Mouse (Mus musculus) embryonic stem cell, embryonic (primary cell): ENCODE measurements around the gene Tfdp1.

Experiments
- CTCF ChIA-PET, 4 experiments: fragments of 300-600 bp in 2 of 4; fragments of 350-600 bp in 2 of 4; sonication (Branson Sonifier 250); formaldehyde crosslinking; loops; one replicate each; lab custom pipeline; 2022; ENCODE audit warnings: inconsistent platforms in 2 of 4; lab: Charles Lee
- POLR2A ChIA-PET, 4 experiments: fragments of 300-600 bp in 2 of 4; fragments of 350-600 bp in 2 of 4; sonication (Branson Sonifier 250); formaldehyde crosslinking; loops; one replicate each; lab custom pipeline; 2022; ENCODE audit warnings: antibody characterized with exemption in 4 of 4, inconsistent platforms in 1 of 4; lab: Charles Lee

The Tfdp1 gene

GRCm38 (mm10) chr8:13338901-13339645, 522 bp downstream of the Tfdp1 start:
- ChIA-PET POLR2A (interaction anchor here (0.7 to 2.7 kb wide), 18 partner anchors 8 to 840 kb away, joined by 3 to 25 read pairs (median 4); partner anchors contain the start of gene Lamp1 (in 1 of the 4)), CTCF (interaction anchor here in 2 of 4 experiments (0.7 to 0.9 kb wide), 3 partner anchors 51 to 361 kb away, joined by 3 to 6 read pairs (median 3); partner anchors contain the start of genes Dcun1d2 (in 2 of the 2) and Tmco3 (in 1 of the 2))

GRCm38 (mm10) chr8:13339646-13339990, 1.1 kb downstream of the Tfdp1 start:
- ChIA-PET POLR2A (interaction anchor here (0.7 to 2.7 kb wide), 26 partner anchors 7 to 841 kb away, joined by 3 to 25 read pairs (median 4); partner anchors contain the start of genes Dcun1d2 (in 2 of the 4), Tmco3 (in 2 of the 4) and Lamp1 (in 1 of the 4)), CTCF (interaction anchor here in 2 of 4 experiments (0.7 to 0.9 kb wide), 3 partner anchors 51 to 360 kb away, joined by 3 to 6 read pairs (median 3); partner anchors contain the start of genes Dcun1d2 (in 2 of the 2) and Tmco3 (in 1 of the 2))

DNA sequence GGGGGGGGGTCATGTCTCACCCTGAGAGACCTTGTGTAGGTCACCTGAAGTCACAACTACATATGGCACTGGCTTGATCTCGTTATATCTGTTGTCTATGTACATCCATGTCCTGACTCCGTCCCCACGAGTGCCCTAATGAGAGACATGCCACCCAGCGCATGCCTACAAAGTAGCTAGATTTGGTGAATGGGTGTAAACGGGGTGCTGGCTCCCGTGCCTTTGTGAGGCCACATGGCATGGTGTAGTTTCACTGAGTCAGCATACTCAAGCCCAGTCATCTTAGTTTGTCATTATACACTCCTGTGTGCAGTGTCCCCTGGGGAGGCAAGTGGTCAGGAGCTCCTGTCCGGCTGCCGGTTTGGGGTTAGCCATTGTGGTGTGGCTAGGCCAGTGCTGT, 2.1 kb downstream of the Tfdp1 start:
- ChIA-PET POLR2A (interaction anchor here (0.6 to 2.7 kb wide), 14 partner anchors 9 to 931 kb away, joined by 3 to 25 read pairs (median 4); partner anchors contain the start of genes Dcun1d2 (in 2 of the 4) and Tmco3 (in 2 of the 4)), CTCF (interaction anchor here in 3 of 4 experiments (0.5 to 0.7 kb wide), 3 partner anchors 121 to 1360 kb away, joined by 4 to 10 read pairs (median 7); no protein-coding TSS in a partner anchor)

- POLR2A ChIA-PET = interaction anchor here in 2 of 4 experiments (0.8 to 1.8 kb wide), 6 partner anchors 11 to 207 kb away, joined by 3 to 5 read pairs (median 3); no protein-coding TSS in a partner anchor
- CTCF ChIA-PET = interaction anchor here in 1 of 4 experiments (1.2 kb wide), 1 partner anchor 16 kb away, joined by 5 read pairs; no protein-coding TSS in a partner anchor
Measured at GRCm38 (mm10) chr8:13342340-13342739, 3.8 kb downstream of the Tfdp1 start.

DNA sequence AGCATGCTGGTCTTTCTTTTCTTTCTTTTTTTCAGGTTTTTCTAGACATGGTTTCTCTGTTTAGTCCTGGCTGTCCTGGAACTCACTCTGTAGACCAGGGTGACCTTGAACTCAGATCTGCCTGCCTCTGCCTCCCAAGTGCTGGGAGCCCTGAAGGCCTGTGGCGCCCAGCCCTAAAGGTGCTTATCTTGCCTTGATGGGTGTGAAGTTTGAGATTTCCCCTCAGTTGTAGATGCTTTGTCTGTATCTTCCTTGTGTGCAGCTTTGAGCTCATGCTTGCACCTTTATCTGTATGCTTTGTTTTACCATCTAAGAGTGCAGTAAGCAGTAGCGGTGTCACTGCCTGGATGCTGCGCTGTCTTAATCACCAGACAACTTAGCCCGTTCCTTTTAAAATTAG, 4.6 kb downstream of the Tfdp1 start:
- ChIA-PET POLR2A (interaction anchor here in 2 of 4 experiments (0.8 to 1.8 kb wide), 5 partner anchors 11 to 37 kb away, joined by 3 to 5 read pairs (median 3); no protein-coding TSS in a partner anchor), CTCF (interaction anchor here in 1 of 4 experiments (1.2 kb wide), 1 partner anchor 17 kb away, joined by 5 read pairs; no protein-coding TSS in a partner anchor)

DNA sequence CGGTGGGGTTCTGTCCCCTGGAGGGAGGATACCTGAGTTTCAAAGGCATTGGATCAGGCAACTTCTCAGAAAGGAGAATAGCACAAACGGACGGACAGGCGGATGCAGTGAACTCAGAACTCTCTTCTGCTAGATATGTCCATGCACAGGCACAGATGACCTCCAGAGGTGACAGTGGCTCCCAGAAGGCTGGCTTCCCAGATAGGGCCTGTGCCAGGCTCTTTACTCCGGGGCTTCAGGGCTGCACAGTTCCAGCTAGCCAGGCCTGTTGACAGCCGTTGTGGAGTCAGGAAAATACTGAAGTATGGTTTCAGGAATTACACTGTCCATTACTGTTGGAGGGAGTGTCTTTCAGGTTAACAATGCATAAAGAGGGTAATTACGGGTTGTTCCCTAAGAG, 11.5 kb downstream of the Tfdp1 start:
- ChIA-PET POLR2A (interaction anchor here in 2 of 4 experiments (0.9 to 2.7 kb wide), 6 partner anchors 9 to 38 kb away, joined by 3 to 25 read pairs (median 8); partner anchors contain the start of gene Tfdp1 (in 1 of the 2)), CTCF (interaction anchor here in 2 of 4 experiments (0.6 to 1.3 kb wide), 2 partner anchors 12 to 523 kb away, joined by 3 read pairs; no protein-coding TSS in a partner anchor)

GRCm38 (mm10) chr8:13351593-13351992, 13.0 kb downstream of the Tfdp1 start:
- ChIA-PET CTCF (no interaction called here), POLR2A (interaction anchor here in 3 of 4 experiments (0.6 to 1.2 kb wide), 3 partner anchors 14 to 448 kb away, joined by 3 read pairs; no protein-coding TSS in a partner anchor)

GRCm38 (mm10) chr8:13352601-13353000, 14.1 kb downstream of the Tfdp1 start:
- POLR2A ChIA-PET = interaction anchor here in 2 of 4 experiments (0.8 to 5.3 kb wide), 8 partner anchors 8 to 42 kb away, joined by 3 to 21 read pairs (median 4); no protein-coding TSS in a partner anchor
- CTCF ChIA-PET = no interaction called here

DNA sequence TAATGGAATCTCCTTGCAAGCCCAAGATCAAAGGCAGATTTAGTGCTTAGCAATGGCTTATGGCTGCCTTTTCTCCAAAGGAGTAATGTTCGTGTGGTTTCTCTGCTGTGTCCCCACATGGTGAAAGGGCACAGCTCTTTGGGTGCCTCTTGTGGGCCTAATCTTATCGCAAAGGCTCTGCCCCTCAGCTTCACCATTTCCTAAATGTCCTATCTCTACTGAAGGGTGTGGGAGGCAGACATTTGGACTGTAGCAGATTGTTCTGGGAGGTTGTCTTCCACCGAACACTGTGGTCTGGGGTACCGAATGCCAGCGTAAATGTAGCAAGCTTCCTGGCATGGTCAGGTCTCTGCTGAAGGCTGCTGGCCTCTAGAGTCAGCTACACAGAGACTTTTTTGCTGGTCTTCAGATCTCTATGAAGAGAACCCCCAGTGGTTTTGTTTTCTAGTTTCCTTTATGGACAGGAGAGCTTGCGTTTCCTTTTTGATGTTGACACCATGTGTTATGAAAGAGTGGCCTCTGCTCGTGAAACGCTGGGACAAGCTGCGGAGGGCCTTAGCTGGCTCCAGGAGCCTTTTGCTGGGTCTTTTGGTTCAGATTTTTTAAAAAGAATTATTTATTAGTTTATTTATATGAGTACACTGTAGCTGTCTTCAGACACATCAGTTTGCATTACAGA, 14.7 kb downstream of the Tfdp1 start:
- CTCF ChIA-PET = no interaction called here
- POLR2A ChIA-PET = interaction anchor here (0.5 to 5.3 kb wide), 13 partner anchors 9 to 218 kb away, joined by 3 to 21 read pairs (median 4); no protein-coding TSS in a partner anchor

DNA sequence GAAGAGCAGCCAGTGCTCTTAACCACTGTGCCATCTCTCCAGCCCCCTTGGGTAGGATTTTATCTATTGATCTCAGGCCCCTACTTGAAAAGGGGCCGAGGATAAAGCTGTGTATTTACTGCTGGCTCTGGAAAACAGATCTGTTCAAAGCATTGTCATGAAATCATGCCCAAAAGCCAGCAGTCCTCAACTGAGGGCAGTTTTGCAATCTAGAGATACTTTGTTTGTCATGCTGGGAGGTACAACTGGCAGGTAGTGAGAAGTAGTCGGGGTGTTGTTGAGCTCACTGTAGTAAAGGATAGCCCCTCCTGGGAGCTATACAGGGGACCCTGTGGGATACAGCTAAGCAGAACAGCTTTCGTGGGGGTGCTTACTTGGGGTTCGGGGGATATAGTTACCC, 15.3 kb downstream of the Tfdp1 start:
- POLR2A ChIA-PET = interaction anchor here (0.5 to 5.3 kb wide), 15 partner anchors 9 to 437 kb away, joined by 3 to 21 read pairs (median 4); partner anchors contain the start of genes Dcun1d2 (in 1 of the 4) and Tmco3 (in 1 of the 4)
- CTCF ChIA-PET = interaction anchor here in 1 of 4 experiments (0.6 kb wide), 1 partner anchor 15 kb away, joined by 4 read pairs; no protein-coding TSS in a partner anchor

DNA sequence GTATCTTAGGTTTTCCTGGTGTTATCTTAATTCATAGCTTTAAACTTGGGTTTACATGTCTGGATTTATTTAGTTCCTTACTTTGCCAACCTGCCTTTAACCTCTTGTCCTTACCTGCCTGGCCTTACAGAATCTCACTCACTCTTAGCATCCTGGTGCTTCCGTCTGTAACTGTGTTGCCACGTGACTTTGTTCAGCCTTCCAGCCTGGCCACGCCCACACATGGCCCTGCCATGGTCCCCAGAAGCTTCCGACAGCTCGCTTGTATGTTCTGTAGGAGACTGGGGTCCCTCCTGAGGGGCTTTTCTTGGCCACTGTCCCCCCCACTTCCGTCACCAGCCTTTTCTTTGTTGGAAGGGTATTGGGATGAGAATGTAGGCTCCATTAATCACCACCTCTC, 17.7 kb downstream of the Tfdp1 start:
- ChIA-PET POLR2A (interaction anchor here (0.5 to 5.3 kb wide), 9 partner anchors 9 to 193 kb away, joined by 3 to 21 read pairs (median 4); no protein-coding TSS in a partner anchor), CTCF (interaction anchor here in 1 of 4 experiments (0.6 kb wide), 1 partner anchor 13 kb away, joined by 3 read pairs; no protein-coding TSS in a partner anchor)

DNA sequence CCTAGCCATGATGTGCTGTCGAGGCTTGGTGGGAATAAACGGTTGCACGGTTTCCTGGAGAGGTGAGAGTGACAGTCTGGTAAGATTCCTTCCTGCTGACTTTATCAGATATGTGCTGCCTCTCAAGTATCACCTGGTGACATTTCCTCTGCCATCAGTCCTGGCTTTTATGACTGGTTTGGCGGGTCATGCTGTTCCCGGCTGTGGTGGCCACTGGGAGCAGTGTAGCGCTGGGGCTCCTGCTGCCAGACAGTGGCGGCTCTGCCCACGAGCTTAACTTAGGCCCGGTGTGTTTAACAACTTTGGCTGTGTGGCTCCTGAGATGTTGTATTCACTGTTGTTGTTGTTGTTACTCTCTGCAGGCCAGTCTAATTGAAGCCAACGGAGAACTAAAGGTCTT, 18.1 kb downstream of the Tfdp1 start:
- CTCF ChIA-PET = no interaction called here
- POLR2A ChIA-PET = interaction anchor here (0.5 to 5.3 kb wide), 10 partner anchors 9 to 192 kb away, joined by 3 to 21 read pairs (median 4); no protein-coding TSS in a partner anchor

GRCm38 (mm10) chr8:13360213-13360612, 21.7 kb downstream of the Tfdp1 start:
- CTCF ChIA-PET = interaction anchor here in 1 of 4 experiments (0.6 kb wide), 1 partner anchor 282 kb away, joined by 3 read pairs; no protein-coding TSS in a partner anchor
- POLR2A ChIA-PET = interaction anchor here in 1 of 4 experiments (0.8 to 2.5 kb wide), 2 partner anchors 14 to 16 kb away, joined by 3 to 7 read pairs; no protein-coding TSS in a partner anchor

DNA sequence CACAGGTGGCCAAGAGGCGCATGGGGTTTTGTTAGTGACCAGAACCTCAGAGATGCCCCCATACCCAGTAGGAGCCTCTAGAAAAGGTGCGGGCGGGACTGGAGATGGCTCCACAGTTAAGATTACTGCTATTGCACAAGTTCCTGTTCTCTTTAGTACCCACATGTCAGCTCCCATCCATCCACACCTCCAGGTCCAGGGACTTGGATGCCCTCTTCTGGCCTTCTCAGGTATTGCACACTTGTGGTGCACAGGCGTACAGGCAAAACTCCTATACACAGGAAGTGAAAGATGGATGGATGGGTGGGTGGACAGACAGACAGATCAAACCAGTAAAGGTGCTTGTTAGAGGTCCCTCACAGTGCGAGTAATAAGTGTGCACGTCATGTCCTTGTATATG, 23.3 kb downstream of the Tfdp1 start:
- ChIA-PET POLR2A (interaction anchor here in 1 of 4 experiments (0.6 kb wide), 1 partner anchor 1550 kb away, joined by 5 read pairs; no protein-coding TSS in a partner anchor), CTCF (interaction anchor here in 3 of 4 experiments (0.6 to 1.0 kb wide), 4 partner anchors 13 to 404 kb away, joined by 3 to 4 read pairs (median 3); no protein-coding TSS in a partner anchor)

GRCm38 (mm10) chr8:13373151-13373662, 34.7 kb downstream of the Tfdp1 start:
- CTCF ChIA-PET = no interaction called here
- POLR2A ChIA-PET = interaction anchor here in 2 of 4 experiments (0.7 to 3.7 kb wide), 5 partner anchors 17 to 304 kb away, joined by 3 to 9 read pairs (median 4); partner anchors contain the start of gene Rasa3 (in 1 of the 2)

- CTCF ChIA-PET = no interaction called here
- POLR2A ChIA-PET = interaction anchor here in 1 of 4 experiments (0.7 to 1.0 kb wide), 2 partner anchors 11 to 16 kb away, joined by 3 read pairs; no protein-coding TSS in a partner anchor
Measured at GRCm38 (mm10) chr8:13381630-13382029, 43.1 kb downstream of the Tfdp1 start.

DNA sequence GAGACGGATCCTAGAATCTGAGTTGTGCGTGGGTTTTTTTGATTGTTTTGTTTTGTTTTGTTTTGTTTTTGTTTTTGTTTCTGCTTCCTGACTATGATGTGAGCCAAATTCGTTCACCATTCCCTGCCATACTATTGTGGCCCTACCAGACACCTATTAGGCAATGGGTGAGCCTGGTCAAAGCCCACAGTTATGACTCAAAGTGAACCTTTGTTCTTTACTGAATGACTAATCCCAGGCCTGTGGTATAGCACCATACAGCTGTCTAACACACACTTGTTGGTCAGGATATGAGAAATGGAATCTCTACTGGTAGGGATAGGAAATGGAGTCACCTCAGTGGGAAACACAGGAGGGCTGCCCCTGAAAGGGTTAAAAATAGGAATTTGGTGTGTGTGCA, 44.0 kb downstream of the Tfdp1 start:
- ChIA-PET CTCF (no interaction called here), POLR2A (no interaction called here)
